Mouse (Mus musculus): ENCODE data around the gene Tagap. TPM values are rescaled to one million over a fixed set of nuclear protein-coding genes. Genes with fewer than 3 reads are reported as not detected.

Gene Tagap
- polyA plus RNA-seq, 1 experiment from 2014 or later = 1.4 TPM

DNA sequence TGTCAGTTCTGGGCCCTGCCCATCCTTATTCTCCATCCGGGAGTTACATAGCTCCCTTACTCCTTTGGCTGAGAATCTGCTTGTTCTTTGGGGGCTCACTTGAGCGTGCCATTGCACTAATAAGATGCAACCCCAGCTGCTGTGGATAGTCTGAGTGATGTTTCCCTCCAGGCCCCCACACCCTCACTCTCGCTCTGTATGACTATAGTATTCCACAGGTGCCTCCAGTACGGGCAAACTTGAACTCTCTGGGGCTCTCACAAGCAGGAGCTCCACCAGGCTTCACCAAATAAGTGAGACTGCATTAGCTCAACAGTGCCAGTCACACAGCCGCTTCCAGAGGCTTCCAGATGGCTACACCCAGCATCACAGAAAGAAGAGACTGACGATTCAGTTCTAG, 37.5 kb upstream of the Tagap start:
- ATAC-seq (replicated peaks; ENCODE audit: low FRiP score, low TSS enrichment, low read depth) (no peak), DNase-seq (ENCODE audit: low spot score) (no peak)
- Histone ChIP-seq H3K4me3 (ENCODE audit: low read depth, low read length) (no peak overlapping the region), H3K36me3 (ENCODE audit: control insufficient read depth, insufficient read depth, low read length) (no peaks in the 10 kb centered on the region), H3K9ac (ENCODE audit: low read length) (no peak overlapping the region), H3K9me3 (ENCODE audit: control insufficient read depth, low read length) (no peaks in the 10 kb centered on the region), H3K4me2 (ENCODE audit: low read length) (no peak overlapping the region), H3K27ac (ENCODE audit: low read depth) (no peak overlapping the region), H3K27me3 (replicated peaks; ENCODE audit: control insufficient read depth, insufficient read depth, low read length) (no peaks in the 10 kb centered on the region), H3K4me1 (replicated peaks; ENCODE audit: control insufficient read depth, insufficient read depth, low read length) (no peaks in the 10 kb centered on the region)
- 88% methylated on average over 6 of the region's 6 CpGs for WGBS

DNA sequence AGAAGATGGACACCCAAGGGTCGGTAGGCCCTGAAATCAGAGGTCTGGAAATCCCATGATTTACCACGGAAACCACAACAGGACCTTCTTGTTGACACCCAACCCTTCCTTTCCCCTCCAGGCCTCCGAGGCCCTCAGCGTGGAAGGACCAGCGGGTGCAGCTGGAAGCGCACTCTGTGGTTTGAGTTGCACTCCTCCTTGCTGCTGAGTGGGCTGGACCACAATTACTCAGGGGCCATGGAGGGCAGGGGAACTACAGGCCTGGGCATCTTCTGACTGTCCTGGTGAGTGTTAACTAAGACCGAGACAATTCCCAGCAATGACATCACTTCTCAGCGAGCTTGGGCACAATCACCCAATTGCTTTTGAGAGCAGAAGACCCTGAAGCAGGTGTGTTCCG, 36.8 kb upstream of the Tagap start:
- ATAC-seq (replicated peaks; ENCODE audit: low FRiP score, low TSS enrichment, low read depth) (no peak), DNase-seq (ENCODE audit: low spot score) (no peak)
- Histone ChIP-seq H3K9ac (ENCODE audit: low read length) (no peak overlapping the region), H3K4me2 (ENCODE audit: low read length) (no peak overlapping the region), H3K36me3 (ENCODE audit: control insufficient read depth, insufficient read depth, low read length) (no peaks in the 10 kb centered on the region), H3K4me1 (replicated peaks; ENCODE audit: control insufficient read depth, insufficient read depth, low read length) (no peaks in the 10 kb centered on the region), H3K9me3 (ENCODE audit: control insufficient read depth, low read length) (no peaks in the 10 kb centered on the region), H3K27ac (ENCODE audit: low read depth) (no peak overlapping the region), H3K4me3 (ENCODE audit: low read depth, low read length) (no peak overlapping the region), H3K27me3 (replicated peaks; ENCODE audit: control insufficient read depth, insufficient read depth, low read length) (no peaks in the 10 kb centered on the region)
- WGBS = 80% methylated on average over 9 of the region's 9 CpGs

DNA sequence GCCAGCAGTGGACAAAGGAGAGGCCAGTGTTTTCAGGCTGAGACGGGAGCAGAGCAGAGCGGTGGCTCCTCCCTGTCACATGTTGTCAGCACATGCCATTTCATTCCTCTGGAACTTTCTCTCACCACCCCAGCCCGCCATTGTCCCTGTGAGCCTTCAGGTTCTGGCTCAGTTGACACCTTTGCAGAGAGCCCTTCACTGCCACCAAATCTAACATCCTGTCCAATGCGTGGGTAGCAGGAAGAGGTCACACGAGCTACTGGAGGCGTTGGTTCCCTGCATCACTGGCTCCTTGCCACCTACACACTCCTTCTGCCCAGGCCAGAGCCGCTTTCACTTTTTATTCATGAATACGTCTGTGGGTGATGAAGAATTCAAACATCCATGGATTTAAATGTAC, 33.1 kb upstream of the Tagap start:
- Histone ChIP-seq H3K36me3 (ENCODE audit: control insufficient read depth, insufficient read depth, low read length) (no peaks in the 10 kb centered on the region), H3K9me3 (ENCODE audit: control insufficient read depth, low read length) (no peaks in the 10 kb centered on the region), H3K27me3 (replicated peaks; ENCODE audit: control insufficient read depth, insufficient read depth, low read length) (no peaks in the 10 kb centered on the region), H3K9ac (ENCODE audit: low read length) (no peak overlapping the region), H3K4me3 (ENCODE audit: low read depth, low read length) (no peak overlapping the region), H3K4me2 (ENCODE audit: low read length) (no peak overlapping the region), H3K4me1 (replicated peaks; ENCODE audit: control insufficient read depth, insufficient read depth, low read length) (no peaks in the 10 kb centered on the region), H3K27ac (ENCODE audit: low read depth) (no peak overlapping the region)
- 72% methylated on average over 8 of the region's 8 CpGs for WGBS
- ATAC-seq (replicated peaks; ENCODE audit: low FRiP score, low TSS enrichment, low read depth) (no peak), DNase-seq (ENCODE audit: low spot score) (no peak)

DNA sequence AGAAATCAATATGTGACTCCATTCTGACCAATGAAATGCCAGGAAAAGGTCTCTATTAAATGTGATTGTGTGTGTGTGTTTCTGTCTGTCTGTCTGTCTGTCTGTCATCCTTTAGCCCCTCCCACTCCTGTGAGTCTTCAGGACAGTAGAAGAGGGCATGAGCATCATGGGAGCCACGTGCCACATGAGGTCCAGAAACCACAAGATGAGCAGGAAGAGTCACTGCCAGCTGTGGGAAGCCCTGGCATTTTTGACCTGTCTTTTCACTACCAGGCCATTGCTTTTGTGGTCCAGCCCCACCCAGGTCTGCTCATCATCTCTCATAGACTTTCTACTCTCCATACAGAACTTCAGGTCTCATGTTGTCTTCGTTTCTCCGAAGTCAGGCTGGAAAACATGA, 31.7 kb upstream of the Tagap start:
- no peak overlapping the region for H3K4me2 ChIP-seq (ENCODE audit: low read length)
- DNase-seq (ENCODE audit: low spot score) = no peak
- H3K36me3 ChIP-seq (ENCODE audit: control insufficient read depth, insufficient read depth, low read length) = no peaks in the 10 kb centered on the region
- no peak for ATAC-seq (replicated peaks; ENCODE audit: low FRiP score, low TSS enrichment, low read depth)
- H3K9ac ChIP-seq (ENCODE audit: low read length) = no peak overlapping the region
- no peak overlapping the region for H3K27ac ChIP-seq (ENCODE audit: low read depth)
- no peaks in the 10 kb centered on the region for H3K9me3 ChIP-seq (ENCODE audit: control insufficient read depth, low read length)
- no peaks in the 10 kb centered on the region for H3K27me3 ChIP-seq (replicated peaks; ENCODE audit: control insufficient read depth, insufficient read depth, low read length)
- no peak overlapping the region for H3K4me3 ChIP-seq (ENCODE audit: low read depth, low read length)
- H3K4me1 ChIP-seq (replicated peaks; ENCODE audit: control insufficient read depth, insufficient read depth, low read length) = no peaks in the 10 kb centered on the region
- WGBS = 86% methylated on average over 3 of the region's 3 CpGs

DNA sequence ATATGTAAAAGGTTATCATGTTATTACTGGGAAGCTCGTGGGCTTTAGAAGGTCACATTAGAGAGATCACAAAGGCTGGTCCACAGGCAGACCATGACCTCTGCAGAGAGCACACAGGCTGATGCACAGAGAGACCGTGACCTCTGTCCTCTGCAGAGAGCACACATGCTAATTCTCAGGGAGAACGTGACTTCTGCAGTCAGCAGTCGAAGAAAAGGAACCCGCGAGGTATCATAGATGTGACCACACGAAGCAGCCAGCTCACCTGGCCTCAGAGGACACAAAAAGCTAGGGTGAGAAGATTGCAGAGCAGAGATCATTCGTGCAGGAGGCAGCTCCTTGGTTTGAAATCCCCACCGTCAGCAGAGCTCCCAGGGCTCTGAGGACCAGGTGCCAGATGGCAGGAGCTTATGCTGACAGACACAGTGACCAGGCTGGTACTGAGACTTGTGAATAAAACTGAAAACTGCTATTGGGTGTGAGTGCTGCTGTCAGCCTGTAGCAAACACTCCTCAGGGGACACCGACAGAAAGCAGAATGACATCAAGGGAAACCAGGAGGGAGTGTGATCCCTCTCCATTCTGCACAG, 29.7 kb upstream of the Tagap start:
- Histone ChIP-seq H3K4me3 (ENCODE audit: low read depth, low read length) (no peak overlapping the region), H3K27ac (ENCODE audit: low read depth) (no peak overlapping the region), H3K36me3 (ENCODE audit: control insufficient read depth, insufficient read depth, low read length) (no peaks in the 10 kb centered on the region), H3K9ac (ENCODE audit: low read length) (no peak overlapping the region), H3K4me1 (replicated peaks; ENCODE audit: control insufficient read depth, insufficient read depth, low read length) (no peaks in the 10 kb centered on the region), H3K27me3 (replicated peaks; ENCODE audit: control insufficient read depth, insufficient read depth, low read length) (no peaks in the 10 kb centered on the region), H3K9me3 (ENCODE audit: control insufficient read depth, low read length) (no peaks in the 10 kb centered on the region), H3K4me2 (ENCODE audit: low read length) (no peak overlapping the region)
- 66% methylated on average over 10 of the region's 10 CpGs for WGBS
- no peak for ATAC-seq (replicated peaks; ENCODE audit: low FRiP score, low TSS enrichment, low read depth)
- DNase-seq (ENCODE audit: low spot score) = no peak

DNA sequence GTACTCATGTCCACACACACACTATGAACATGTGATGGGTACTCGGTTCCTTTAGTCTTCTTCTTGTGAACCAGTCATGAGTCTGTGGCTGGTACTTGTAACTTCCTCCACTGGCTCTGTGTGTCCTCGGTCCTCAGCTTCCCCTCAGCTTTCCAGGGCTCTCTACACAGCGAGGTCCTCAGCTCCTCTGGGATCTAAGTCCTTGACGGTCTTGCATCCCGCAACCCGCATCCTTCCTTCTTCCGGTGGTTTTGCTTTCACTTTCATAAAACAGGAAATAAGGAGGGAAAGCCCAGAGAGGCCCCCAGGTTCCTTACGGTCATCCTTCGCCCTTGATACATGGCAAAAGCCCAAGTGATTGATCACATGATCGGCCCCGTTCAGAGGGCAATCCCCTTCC, 28.7 kb upstream of the Tagap start:
- Histone ChIP-seq H3K4me2 (ENCODE audit: low read length) (no peak overlapping the region), H3K4me1 (replicated peaks; ENCODE audit: control insufficient read depth, insufficient read depth, low read length) (no peaks in the 10 kb centered on the region), H3K9me3 (ENCODE audit: control insufficient read depth, low read length) (no peaks in the 10 kb centered on the region), H3K27ac (ENCODE audit: low read depth) (no peak overlapping the region), H3K9ac (ENCODE audit: low read length) (no peak overlapping the region), H3K4me3 (ENCODE audit: low read depth, low read length) (no peak overlapping the region), H3K27me3 (replicated peaks; ENCODE audit: control insufficient read depth, insufficient read depth, low read length) (no peaks in the 10 kb centered on the region), H3K36me3 (ENCODE audit: control insufficient read depth, insufficient read depth, low read length) (no peaks in the 10 kb centered on the region)
- no peak for ATAC-seq (replicated peaks; ENCODE audit: low FRiP score, low TSS enrichment, low read depth)
- DNase-seq (ENCODE audit: low spot score) = no peak
- 83% methylated on average over 11 of the region's 11 CpGs for WGBS

DNA sequence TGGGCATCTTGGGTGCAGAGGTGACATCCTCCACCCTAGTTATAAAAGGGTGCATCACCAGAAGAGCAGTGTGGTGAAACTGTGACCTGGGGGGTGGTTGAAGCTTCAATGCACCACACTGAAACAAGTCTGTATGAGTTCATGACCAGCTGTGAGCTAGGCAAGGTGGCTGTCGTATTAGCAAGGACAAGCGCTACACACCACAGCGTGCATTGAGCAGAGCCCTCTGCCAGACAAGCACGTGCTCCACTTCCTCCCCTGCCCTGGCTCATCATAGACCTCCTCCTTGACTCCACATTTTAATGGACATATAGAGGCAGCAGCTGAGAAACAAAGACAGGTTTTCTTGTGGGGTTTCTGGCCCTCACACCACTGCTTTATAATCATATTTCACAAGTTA, 28.0 kb upstream of the Tagap start:
- ATAC-seq (replicated peaks; ENCODE audit: low FRiP score, low TSS enrichment, low read depth) (no peak), DNase-seq (ENCODE audit: low spot score) (no peak)
- no peaks in the 10 kb centered on the region for H3K36me3 ChIP-seq (ENCODE audit: control insufficient read depth, insufficient read depth, low read length)
- H3K27me3 ChIP-seq (replicated peaks; ENCODE audit: control insufficient read depth, insufficient read depth, low read length) = no peaks in the 10 kb centered on the region
- H3K9me3 ChIP-seq (ENCODE audit: control insufficient read depth, low read length) = no peaks in the 10 kb centered on the region
- no peak overlapping the region for H3K4me2 ChIP-seq (ENCODE audit: low read length)
- H3K4me1 ChIP-seq (replicated peaks; ENCODE audit: control insufficient read depth, insufficient read depth, low read length) = no peaks in the 10 kb centered on the region
- H3K9ac ChIP-seq (ENCODE audit: low read length) = no peak overlapping the region
- no peak overlapping the region for H3K27ac ChIP-seq (ENCODE audit: low read depth)
- H3K4me3 ChIP-seq (ENCODE audit: low read depth, low read length) = no peak overlapping the region
- 72% methylated on average over 4 of the region's 4 CpGs for WGBS

DNA sequence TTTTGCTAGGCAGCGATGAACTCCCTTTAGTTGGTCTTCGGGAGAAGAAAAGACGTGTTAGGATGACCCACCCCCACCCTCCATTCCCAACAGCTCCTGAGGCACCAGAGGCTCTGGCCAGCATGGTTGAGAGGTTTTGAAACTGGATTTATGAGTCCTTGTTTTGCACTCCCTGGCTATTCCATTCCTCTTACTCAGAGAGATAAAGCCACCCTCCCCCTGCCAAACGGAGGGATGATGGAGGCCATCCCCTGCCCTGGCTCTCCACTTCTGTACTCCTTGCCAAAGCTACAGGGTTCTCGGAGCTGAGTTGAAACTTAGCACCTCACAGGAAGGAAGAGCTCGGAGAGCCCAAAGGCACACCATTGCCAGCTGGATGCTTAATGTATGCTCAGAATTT, 26.6 kb upstream of the Tagap start:
- no peak overlapping the region for H3K4me2 ChIP-seq (ENCODE audit: low read length)
- no peak for ATAC-seq (replicated peaks; ENCODE audit: low FRiP score, low TSS enrichment, low read depth)
- H3K4me3 ChIP-seq (ENCODE audit: low read depth, low read length) = no peak overlapping the region
- H3K27me3 ChIP-seq (replicated peaks; ENCODE audit: control insufficient read depth, insufficient read depth, low read length) = no peaks in the 10 kb centered on the region
- H3K4me1 ChIP-seq (replicated peaks; ENCODE audit: control insufficient read depth, insufficient read depth, low read length) = no peaks in the 10 kb centered on the region
- no peak for DNase-seq (ENCODE audit: low spot score)
- no peaks in the 10 kb centered on the region for H3K36me3 ChIP-seq (ENCODE audit: control insufficient read depth, insufficient read depth, low read length)
- no peak overlapping the region for H3K9ac ChIP-seq (ENCODE audit: low read length)
- 59% methylated on average over 6 of the region's 6 CpGs for WGBS
- H3K9me3 ChIP-seq (ENCODE audit: control insufficient read depth, low read length) = no peaks in the 10 kb centered on the region
- no peak overlapping the region for H3K27ac ChIP-seq (ENCODE audit: low read depth)

DNA sequence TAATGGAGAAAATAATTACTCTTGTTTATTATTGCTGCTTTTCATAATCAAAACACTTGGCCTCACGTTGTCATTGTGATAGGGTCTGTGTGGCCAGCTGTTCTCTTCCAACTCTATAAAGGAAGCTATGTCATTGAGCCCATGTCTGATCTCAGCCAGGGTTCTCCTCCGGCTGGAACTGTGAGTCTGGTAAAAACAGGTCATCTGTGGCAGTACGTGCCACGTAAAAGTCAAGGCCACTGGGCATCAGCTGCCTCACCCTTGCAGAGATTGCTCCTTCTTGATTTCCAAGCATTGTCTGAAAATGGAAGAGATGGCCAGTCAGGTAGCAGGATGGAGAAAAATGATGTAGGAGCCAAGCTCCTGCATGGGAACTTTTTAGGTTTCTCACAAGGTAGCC, 25.8 kb upstream of the Tagap start:
- Histone ChIP-seq H3K9ac (ENCODE audit: low read length) (no peak overlapping the region), H3K4me1 (replicated peaks; ENCODE audit: control insufficient read depth, insufficient read depth, low read length) (no peaks in the 10 kb centered on the region), H3K27ac (ENCODE audit: low read depth) (no peak overlapping the region), H3K36me3 (ENCODE audit: control insufficient read depth, insufficient read depth, low read length) (no peaks in the 10 kb centered on the region), H3K4me2 (ENCODE audit: low read length) (no peak overlapping the region), H3K9me3 (ENCODE audit: control insufficient read depth, low read length) (no peaks in the 10 kb centered on the region), H3K27me3 (replicated peaks; ENCODE audit: control insufficient read depth, insufficient read depth, low read length) (no peaks in the 10 kb centered on the region), H3K4me3 (ENCODE audit: low read depth, low read length) (no peak overlapping the region)
- ATAC-seq (replicated peaks; ENCODE audit: low FRiP score, low TSS enrichment, low read depth) (no peak), DNase-seq (ENCODE audit: low spot score) (no peak)
- 79% methylated on average over 4 of the region's 4 CpGs for WGBS
